Mouse (Mus musculus) embryonic facial prominence, embryonic 12.5 days (tissue): ENCODE results near the gene Nr1i3. TPM values are rescaled to one million over a fixed set of nuclear protein-coding genes. Genes with fewer than 3 reads are reported as not detected.

Experiments
- ATAC-seq: fragments of 200-750 bp; cut with Nextera tagmentation; 2 replicates; pipeline ENCODE4 v1.8.0; 2017; ENCODE audit not compliant: insufficient number of reproducible peaks, insufficient read depth, low FRiP score, low TSS enrichment
- H3K27ac ChIP-seq: fragments of 300-500 bp; sonication (generic); 2 replicates; pipeline ENCODE4 v1.5.1; 2016; ENCODE audit warnings: mild to moderate bottlenecking
- H3K27me3 ChIP-seq: fragments of 300-500 bp; sonication (generic); 2 replicates; pipeline ENCODE4 v1.6.1; 2016; ENCODE audit warnings: mild to moderate bottlenecking, moderate library complexity
- H3K36me3 ChIP-seq: fragments of 300-500 bp; sonication (generic); 2 replicates; pipeline ENCODE4 v1.6.1; 2016; ENCODE audit warnings: mild to moderate bottlenecking
- H3K4me1 ChIP-seq: fragments of 300-500 bp; sonication (generic); 2 replicates; pipeline ENCODE4 v1.6.1; 2016
- H3K4me2 ChIP-seq: fragments of 300-500 bp; sonication (generic); replicated peaks from 2 replicates; pipeline ENCODE4 v1.6.1; 2016; ENCODE audit warnings: mild to moderate bottlenecking, moderate library complexity
- H3K4me3 ChIP-seq: fragments of 300-500 bp; sonication (generic); 2 replicates; pipeline ENCODE4 v1.5.1; 2016; ENCODE audit warnings: mild to moderate bottlenecking
- H3K9ac ChIP-seq: fragments of 300-500 bp; sonication (generic); 2 replicates; pipeline ENCODE4 v1.6.1; 2016; ENCODE audit warnings: mild to moderate bottlenecking, moderate library complexity
- H3K9me3 ChIP-seq: fragments of 300-500 bp; sonication (generic); 2 replicates; pipeline ENCODE4 v1.6.1; 2016; ENCODE audit warnings: mild to moderate bottlenecking, moderate library complexity
- WGBS: fragments of 180-500 bp; shearing (Covaris S2); methylation state at CpG from one replicate; pipeline ENCODE4 v1.1.7; 2016; 5-methylcytosine and 5-hydroxymethylcytosine counted together
- polyA plus RNA-seq: library from polyadenylated mRNA; unstranded; fragments of >200 nt; fragmentation: Nextera tagmentation; extraction: Ambion mirVana; gene quantifications from 2 replicates; pipeline ENCODE4 v1.2.1, GENCODE M21; 2016

The Nr1i3 gene
- polyA plus RNA-seq, 1 experiment from 2014 or later = 0.26 TPM

GRCm38 (mm10) chr1:171249913-171250600 lies 36.3 kb downstream of the Nr1i3 start, which contains the start of gene Adamts4:
TSS of gene Adamts4 (plus strand) at chr1:171250421.
- Histone ChIP-seq H3K27me3 (no peaks in the 10 kb centered on the region), H3K36me3 (peaks cover 17% of the 10 kb centered on the region), H3K4me2 (peak within 1 kb of the TSS; percentile 80), H3K4me3 (peak within 1 kb of the TSS; percentile 42), H3K9ac (peak within 1 kb of the TSS; percentile 55), H3K27ac (peak within 1 kb of the TSS; percentile 95), H3K4me1 (peaks cover 71% of the 10 kb centered on the region), H3K9me3 (no peaks in the 10 kb centered on the region)
- ATAC-seq = no peak
- 19% methylated on average over 5 of the region's 5 CpGs for whole genome bisulfite sequencing

- ATAC-seq = 0 out of 2 replicates have a peak, but pooled peaks have one; percentile 10
- Histone ChIP-seq H3K4me3 (peak within 1 kb of the TSS; percentile 42), H3K9ac (peak within 1 kb of the TSS; percentile 55), H3K4me2 (peak within 1 kb of the TSS; percentile 80), H3K27me3 (no peaks in the 10 kb centered on the region), H3K9me3 (no peaks in the 10 kb centered on the region), H3K4me1 (peaks cover 63% of the 10 kb centered on the region), H3K36me3 (peaks cover 16% of the 10 kb centered on the region), H3K27ac (peak within 1 kb of the TSS; percentile 95)
- 8% methylated on average over 26 of the region's 26 CpGs for WGBS
Observed at GRCm38 (mm10) chr1:171250680-171251593, 37.2 kb downstream of the Nr1i3 start, which contains the start of gene Ndufs2. TSS of gene Ndufs2 (minus strand) at chr1:171251388.

GRCm38 (mm10) chr1:171251594-171252324 lies 38.0 kb downstream of the Nr1i3 start:
- H3K36me3 ChIP-seq = peaks cover 22% of the 10 kb centered on the region
- peak overlapping the region; percentile 55 for H3K9ac ChIP-seq
- peak; percentile 54 for ATAC-seq
- H3K27me3 ChIP-seq = no peaks in the 10 kb centered on the region
- 3% methylated on average over 13 of the region's 13 CpGs for WGBS
- H3K27ac ChIP-seq = peak overlapping the region; percentile 95
- peak overlapping the region; percentile 42 for H3K4me3 ChIP-seq
- no peaks in the 10 kb centered on the region for H3K9me3 ChIP-seq
- H3K4me2 ChIP-seq = peak overlapping the region; percentile 80
- peaks cover 59% of the 10 kb centered on the region for H3K4me1 ChIP-seq

- peak overlapping the region; percentile 80 for H3K4me2 ChIP-seq
- no peak for ATAC-seq
- peak overlapping the region; percentile 42 for H3K4me3 ChIP-seq
- 45% methylated on average over 17 of the region's 17 CpGs for WGBS
- H3K9ac ChIP-seq = peak overlapping the region; percentile 55; the same call in 1 of the 2 replicates
- H3K27me3 ChIP-seq = no peaks in the 10 kb centered on the region
- no peaks in the 10 kb centered on the region for H3K9me3 ChIP-seq
- H3K36me3 ChIP-seq = peaks cover 22% of the 10 kb centered on the region
- peak overlapping the region; percentile 95 for H3K27ac ChIP-seq
- peaks cover 57% of the 10 kb centered on the region for H3K4me1 ChIP-seq
Observed at GRCm38 (mm10) chr1:171252415-171252814, 38.6 kb downstream of the Nr1i3 start.

DNA sequence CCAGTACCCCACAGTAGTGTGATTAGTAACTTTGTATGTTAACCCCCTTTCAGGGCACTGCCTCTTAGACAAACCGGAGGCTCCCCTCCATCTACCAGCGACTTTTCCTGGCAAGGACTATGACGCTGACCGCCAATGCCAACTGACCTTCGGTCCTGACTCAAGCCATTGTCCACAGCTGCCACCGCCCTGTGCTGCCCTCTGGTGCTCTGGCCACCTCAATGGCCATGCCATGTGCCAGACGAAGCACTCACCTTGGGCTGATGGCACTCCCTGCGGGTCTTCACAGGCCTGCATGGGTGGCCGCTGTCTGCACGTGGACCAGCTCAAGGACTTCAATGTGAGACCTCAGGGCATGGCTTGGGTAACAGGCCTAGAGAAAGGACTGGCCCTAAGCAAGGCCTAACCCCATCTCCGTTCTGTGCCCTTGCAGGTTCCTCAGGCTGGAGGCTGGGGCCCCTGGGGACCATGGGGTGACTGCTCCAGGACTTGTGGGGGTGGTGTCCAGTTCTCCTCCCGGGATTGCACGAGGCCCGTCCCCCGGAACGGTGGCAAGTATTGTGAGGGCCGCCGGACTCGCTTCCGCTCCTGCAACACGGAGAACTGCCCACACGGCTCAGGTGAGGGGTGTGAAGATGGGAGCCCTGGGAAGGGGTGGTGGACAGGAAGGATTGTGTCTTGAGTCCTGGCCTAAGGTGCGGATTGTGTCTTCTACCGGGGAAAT lies 42.5 kb downstream of the Nr1i3 start:
- 88% methylated on average over 24 of the region's 24 CpGs for whole genome bisulfite sequencing
- Histone ChIP-seq H3K36me3 (peaks cover 36% of the 10 kb centered on the region), H3K27me3 (no peaks in the 10 kb centered on the region), H3K4me3 (no peak overlapping the region), H3K4me2 (no peak overlapping the region), H3K9me3 (no peaks in the 10 kb centered on the region), H3K27ac (no peak overlapping the region), H3K9ac (no peak overlapping the region), H3K4me1 (peaks cover 22% of the 10 kb centered on the region)
- no peak for ATAC-seq

DNA sequence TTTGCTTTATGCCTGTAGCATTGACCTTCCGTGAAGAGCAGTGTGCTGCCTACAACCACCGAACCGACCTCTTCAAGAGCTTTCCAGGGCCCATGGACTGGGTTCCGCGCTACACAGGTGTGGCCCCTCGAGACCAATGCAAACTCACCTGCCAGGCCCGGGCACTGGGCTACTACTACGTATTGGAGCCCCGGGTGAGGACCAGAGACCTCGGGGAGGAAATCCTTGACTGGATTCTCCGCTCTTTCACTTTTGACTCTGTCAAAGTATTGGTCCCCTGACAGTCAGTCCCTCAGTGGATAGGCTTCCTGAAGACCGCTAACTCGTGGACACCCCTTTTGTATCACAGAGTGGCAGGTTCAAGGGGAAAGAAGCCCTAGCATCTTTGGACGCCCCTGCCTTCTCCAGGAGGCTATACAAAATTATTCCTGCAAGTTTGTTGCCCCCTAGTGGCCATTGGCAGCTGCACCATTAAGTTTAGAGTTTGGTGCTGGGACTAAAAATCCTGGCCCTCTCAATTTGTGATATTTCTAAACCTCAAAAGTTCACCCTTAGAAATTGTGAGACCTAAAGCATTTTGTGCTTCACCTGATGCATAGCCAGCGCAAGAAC lies 43.3 kb downstream of the Nr1i3 start:
- Histone ChIP-seq H3K9ac (no peak overlapping the region), H3K9me3 (no peaks in the 10 kb centered on the region), H3K27ac (no peak overlapping the region), H3K4me2 (no peak overlapping the region), H3K4me1 (peaks cover 18% of the 10 kb centered on the region), H3K4me3 (no peak overlapping the region), H3K36me3 (peaks cover 36% of the 10 kb centered on the region), H3K27me3 (no peaks in the 10 kb centered on the region)
- no peak for ATAC-seq
- WGBS = 69% methylated on average over 15 of the region's 15 CpGs

DNA sequence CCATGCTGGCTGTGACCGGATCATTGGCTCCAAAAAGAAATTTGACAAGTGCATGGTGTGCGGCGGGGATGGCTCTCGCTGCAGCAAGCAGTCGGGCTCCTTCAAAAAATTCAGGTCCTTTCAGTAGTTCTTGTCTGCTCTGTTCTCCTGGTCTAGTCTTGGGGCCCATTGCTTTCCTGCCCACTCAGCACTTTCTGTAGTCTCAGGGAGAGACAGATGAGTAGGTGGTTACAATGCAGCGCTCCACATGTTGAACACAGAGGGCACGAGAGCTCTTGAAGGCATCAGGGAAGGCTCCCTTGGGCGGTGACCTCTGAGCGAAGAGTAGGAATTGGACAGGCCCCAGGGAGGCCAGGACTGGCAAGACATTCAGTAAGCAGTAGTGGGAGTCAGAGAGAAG lies 44.0 kb downstream of the Nr1i3 start:
- Histone ChIP-seq H3K36me3 (peaks cover 36% of the 10 kb centered on the region), H3K27me3 (no peaks in the 10 kb centered on the region), H3K4me2 (no peak overlapping the region), H3K9me3 (no peaks in the 10 kb centered on the region), H3K9ac (no peak overlapping the region), H3K4me1 (peaks cover 18% of the 10 kb centered on the region), H3K27ac (no peak overlapping the region), H3K4me3 (no peak overlapping the region)
- ATAC-seq = no peak
- 89% methylated on average over 9 of the region's 9 CpGs for WGBS

- WGBS = 85% methylated on average over 17 of the region's 17 CpGs
- no peaks in the 10 kb centered on the region for H3K9me3 ChIP-seq
- H3K36me3 ChIP-seq = peaks cover 34% of the 10 kb centered on the region
- H3K27ac ChIP-seq = no peak overlapping the region
- no peak overlapping the region for H3K4me2 ChIP-seq
- H3K9ac ChIP-seq = no peak overlapping the region
- H3K4me3 ChIP-seq = no peak overlapping the region
- peaks cover 17% of the 10 kb centered on the region for H3K4me1 ChIP-seq
- no peaks in the 10 kb centered on the region for H3K27me3 ChIP-seq
- ATAC-seq = no peak
Observed at GRCm38 (mm10) chr1:171258921-171259320, 45.2 kb downstream of the Nr1i3 start.

DNA sequence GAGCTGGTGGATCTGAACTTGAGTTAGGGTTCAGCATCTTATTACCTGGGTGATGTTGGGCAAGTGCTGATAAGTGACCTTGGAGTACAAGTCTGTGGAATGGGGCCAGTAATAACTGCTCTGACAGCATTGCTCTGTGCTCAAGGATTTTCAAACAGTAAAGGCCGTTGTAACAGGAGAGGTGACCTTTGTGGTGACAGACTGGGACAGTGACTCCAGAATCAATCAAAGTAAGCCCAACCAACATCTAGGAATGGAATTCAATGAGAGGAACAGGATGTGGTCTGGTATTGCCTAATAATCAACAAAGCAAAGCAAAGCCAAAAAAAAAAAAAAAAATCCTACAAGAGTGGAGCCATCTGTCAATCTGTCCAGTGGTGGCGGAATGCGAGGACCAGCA lies 46.5 kb downstream of the Nr1i3 start:
- Histone ChIP-seq H3K27ac (no peak overlapping the region), H3K4me3 (no peak overlapping the region), H3K36me3 (peaks cover 25% of the 10 kb centered on the region), H3K4me1 (peaks cover 16% of the 10 kb centered on the region), H3K9me3 (no peaks in the 10 kb centered on the region), H3K27me3 (no peaks in the 10 kb centered on the region), H3K4me2 (no peak overlapping the region), H3K9ac (no peak overlapping the region)
- ATAC-seq = no peak
- WGBS = 70% methylated on average over 3 of the region's 3 CpGs

- 3% methylated on average over 8 of the region's 8 CpGs for WGBS
- H3K9ac ChIP-seq = 0 out of 2 replicates have a peak overlapping the region, but pooled peaks have one; percentile 45
Observed at GRCm38 (mm10) chr1:171262594-171263130, 48.9 kb downstream of the Nr1i3 start.

More at GRCm38 (mm10) chr1:171262594-171263130, 48.9 kb downstream of the Nr1i3 start:
- ATAC-seq = peak; percentile 77
- no peaks in the 10 kb centered on the region for H3K9me3 ChIP-seq
- H3K36me3 ChIP-seq = peaks cover 12% of the 10 kb centered on the region
- peak overlapping the region; percentile 92 for H3K27ac ChIP-seq
- H3K4me3 ChIP-seq = peak overlapping the region; percentile 24
- peak overlapping the region; percentile 51 for H3K4me2 ChIP-seq
- peaks cover 16% of the 10 kb centered on the region for H3K4me1 ChIP-seq
- no peaks in the 10 kb centered on the region for H3K27me3 ChIP-seq
